Mouse (Mus musculus): ENCODE measurements around the gene Cdr1. TPM values are rescaled to one million over a fixed set of nuclear protein-coding genes. Genes with fewer than 3 reads are reported as not detected.

Gene Cdr1
- polyA plus RNA-seq (2014; fragmentation: Illumina TruSeq; extraction: RNeasy Lipid Tissue Mini Kit (QIAGEN cat#74804); ENCODE audit: low read depth, low replicate concordance) = not detected

DNA sequence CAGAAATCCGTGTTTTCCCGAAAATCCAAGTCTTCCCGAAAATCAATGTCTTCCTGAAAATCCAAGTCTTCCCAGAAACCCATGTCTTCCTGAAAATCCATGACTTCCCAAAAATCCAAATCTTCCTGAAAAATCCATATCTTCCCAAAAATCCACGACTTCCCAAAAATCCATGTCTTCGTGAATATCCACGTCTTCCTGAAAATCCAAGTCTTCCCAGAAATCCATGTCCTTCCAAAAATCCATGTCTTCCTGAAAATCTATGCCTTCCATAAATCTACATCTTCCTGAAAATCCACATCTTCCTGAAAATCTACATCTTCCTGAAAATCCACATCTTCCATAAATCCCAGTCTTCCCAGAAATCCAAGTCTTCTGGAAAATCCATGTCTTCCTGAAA, at the start of gene Cdr1:
Cdr1 (minus strand) TSS at position 101 of the 400 bp plus-strand sequence.

